Mouse (Mus musculus) forebrain, embryonic 14.5 days (tissue): Measurements from ENCODE around the gene Atp6v1g2. TPM values are rescaled to one million over a fixed set of nuclear protein-coding genes. Genes with fewer than 3 reads are reported as not detected.

Experiments
- ATAC-seq: fragments of 200-750 bp; cut with Nextera tagmentation; 2 replicates; pipeline ENCODE4 v1.8.0; 2017; ENCODE audit warnings: mild to moderate bottlenecking, moderate library complexity
- DNase-seq: peaks from one replicate; pipeline ENCODE4 v3.0.0-alpha.2; 2015; ENCODE audit warnings: low spot score
- H3K27ac ChIP-seq: fragments of 300-500 bp; sonication (generic); 2 replicates; pipeline ENCODE4 v1.5.1; 2014; ENCODE audit warnings: low read depth, mild to moderate bottlenecking, control low read depth, low read length, moderate library complexity
- H3K27me3 ChIP-seq: fragments of 300-500 bp; sonication (generic); replicated peaks from 2 replicates; pipeline ENCODE4 v1.6.1; 2014; ENCODE audit warnings: low read length, control low read depth, mixed read lengths; ENCODE audit not compliant: control insufficient read depth, insufficient read depth
- H3K36me3 ChIP-seq: fragments of 300-500 bp; sonication (generic); 2 replicates; pipeline ENCODE4 v1.6.1; 2014; ENCODE audit warnings: low read length, control low read depth; ENCODE audit not compliant: control insufficient read depth, insufficient read depth
- H3K4me1 ChIP-seq: fragments of 300-500 bp; sonication (generic); 2 replicates; pipeline ENCODE4 v1.6.1; 2014; ENCODE audit warnings: antibody characterized with exemption, low read length, control low read depth; ENCODE audit not compliant: control insufficient read depth, insufficient read depth
- H3K4me2 ChIP-seq: fragments of 300-500 bp; sonication (generic); 2 replicates; pipeline ENCODE4 v1.6.1; 2014; ENCODE audit warnings: mild to moderate bottlenecking, control low read depth, low read length
- H3K4me3 ChIP-seq: fragments of 300-500 bp; sonication (generic); 2 replicates; pipeline ENCODE4 v1.5.1; 2014; ENCODE audit warnings: low read depth, low read length, control low read depth
- H3K9ac ChIP-seq: fragments of 300-500 bp; sonication (generic); 2 replicates; pipeline ENCODE4 v1.6.1; 2014; ENCODE audit warnings: mild to moderate bottlenecking, low read length, control low read depth, moderate library complexity
- H3K9me3 ChIP-seq: fragments of 300-500 bp; sonication (generic); replicated peaks from 2 replicates; pipeline ENCODE4 v1.6.1; 2016; ENCODE audit warnings: low read length, control low read depth, mixed read lengths; ENCODE audit not compliant: control insufficient read depth
- WGBS: fragments of 180-500 bp; shearing (Covaris S2); extraction: QIAGEN DNeasy Blood & Tissue Kit; methylation state at CpG from one replicate; pipeline ENCODE4 v1.1.7; 2014; 5-methylcytosine and 5-hydroxymethylcytosine counted together
- polyA plus RNA-seq: library from polyadenylated mRNA; unstranded; fragments of >200 nt; fragmentation: Nextera tagmentation; extraction: Ambion mirVana; gene quantifications from 2 replicates; pipeline ENCODE4 v1.2.1, GENCODE M21; 2014

Gene Atp6v1g2
- polyA plus RNA-seq, 1 experiment from 2014 or later, result 44.0 TPM

DNA sequence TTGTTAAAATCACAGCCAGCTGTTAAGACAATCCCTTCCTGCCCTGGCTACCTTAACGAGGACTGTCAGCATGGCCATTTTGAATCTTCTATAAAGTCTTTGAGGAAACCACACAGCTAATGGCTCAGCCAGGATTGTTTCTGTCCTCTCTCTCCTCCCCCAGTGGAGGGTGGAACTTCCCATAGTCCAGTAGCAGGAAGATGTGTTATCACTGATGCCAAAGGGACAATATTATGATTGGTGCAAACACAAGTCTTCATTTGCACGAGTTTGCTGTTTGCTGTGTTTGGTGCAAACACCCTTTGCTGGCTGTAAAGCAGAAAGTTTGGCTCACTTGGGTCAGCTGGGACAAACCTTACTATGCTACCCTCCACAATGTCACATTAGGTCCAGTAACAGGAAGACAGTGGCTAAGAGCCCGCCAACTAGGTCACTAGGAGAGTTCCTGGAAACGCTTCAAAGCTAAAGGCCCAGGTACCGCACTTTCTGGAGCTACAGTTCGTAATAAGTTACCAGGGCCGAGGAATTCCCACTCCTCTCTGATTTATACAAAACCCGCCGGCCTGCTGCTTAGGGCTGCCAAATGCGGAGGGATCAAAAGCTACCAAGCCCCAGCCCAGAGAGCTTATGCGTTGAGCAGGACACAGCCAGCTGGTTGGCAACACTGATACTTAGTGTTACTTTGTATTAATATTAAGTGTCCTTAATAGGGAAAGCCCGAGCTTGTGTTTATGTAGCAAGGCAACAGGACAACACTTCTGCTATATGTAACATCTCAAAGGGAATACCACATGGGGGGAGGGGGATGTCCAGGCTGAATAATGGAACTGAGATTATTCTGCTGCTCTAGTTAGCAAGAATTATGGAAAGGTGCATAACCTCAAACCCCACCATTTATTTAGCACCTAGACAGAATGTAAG, 7.2 kb downstream of the Atp6v1g2 start:
- no peak for DNase-seq
- WGBS, result 26% methylated on average over 12 of the region's 12 CpGs

DNA sequence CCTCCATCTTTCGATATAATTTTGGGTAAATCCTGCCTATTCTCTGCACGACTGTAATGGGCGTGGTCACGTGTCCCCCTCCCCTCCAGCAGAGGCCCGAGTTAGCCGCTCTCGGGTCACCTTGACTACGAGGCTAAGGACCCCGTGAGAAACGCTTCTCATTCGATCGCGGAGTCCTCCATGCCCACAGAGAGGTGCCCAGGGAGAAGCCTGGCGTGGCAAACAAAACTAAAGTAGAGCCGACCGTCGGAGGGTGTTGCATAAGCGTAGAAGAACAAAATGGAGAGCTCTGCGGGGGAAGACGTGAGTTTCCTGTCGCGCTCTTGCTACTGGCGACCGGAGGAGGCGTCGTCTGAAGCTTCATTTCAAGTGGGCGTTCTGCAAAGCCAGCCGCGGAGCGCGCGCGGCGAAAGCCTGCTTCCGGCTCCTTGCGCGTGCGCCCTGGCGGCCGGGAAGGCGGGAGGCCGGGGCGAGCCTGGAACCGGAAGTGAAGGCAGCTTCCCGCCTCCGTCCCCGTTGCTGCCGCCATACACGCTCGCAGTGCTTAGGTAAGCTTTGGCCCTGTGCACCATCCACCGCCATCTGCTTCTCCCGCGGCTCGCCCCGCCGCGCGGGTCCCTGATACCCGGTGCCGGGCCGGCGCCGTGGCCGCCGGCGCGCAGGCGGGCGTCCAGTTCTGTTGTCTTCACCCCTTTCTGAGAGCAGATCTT, 8.0 kb downstream of the Atp6v1g2 start, which contains the start of gene Ddx39b:
TSS of gene Ddx39b (plus strand) at position 442 of the 710 bp plus-strand sequence.
- Histone ChIP-seq H3K27me3 (no peaks in the 10 kb centered on the region), H3K27ac (peak within 1 kb of the TSS; percentile 98), H3K4me1 (peaks cover 28% of the 10 kb centered on the region), H3K4me2 (peak within 1 kb of the TSS; percentile 84), H3K9me3 (no peaks in the 10 kb centered on the region), H3K9ac (peak within 1 kb of the TSS; percentile 100), H3K4me3 (peak within 1 kb of the TSS; percentile 100), H3K36me3 (peaks cover 36% of the 10 kb centered on the region)
- DNase-seq (peak; percentile 99), ATAC-seq (peak; percentile 91)
- WGBS, result under 1% methylated on average over 67 of the region's 69 CpGs

More for the DNA sequence above, 7.2 kb downstream of the Atp6v1g2 start:
- H3K4me2 ChIP-seq, result peak overlapping the region; percentile 84
- H3K27me3 ChIP-seq, result no peaks in the 10 kb centered on the region
- H3K27ac ChIP-seq, result peak overlapping the region; percentile 98
- H3K4me1 ChIP-seq, result peaks cover 28% of the 10 kb centered on the region
- H3K9ac ChIP-seq, result peak overlapping the region; percentile 100; the same call in 1 of the 2 replicates
- no peaks in the 10 kb centered on the region for H3K9me3 ChIP-seq
- ATAC-seq, result no peak
- peak overlapping the region; percentile 100 for H3K4me3 ChIP-seq
- H3K36me3 ChIP-seq, result peaks cover 28% of the 10 kb centered on the region

DNA sequence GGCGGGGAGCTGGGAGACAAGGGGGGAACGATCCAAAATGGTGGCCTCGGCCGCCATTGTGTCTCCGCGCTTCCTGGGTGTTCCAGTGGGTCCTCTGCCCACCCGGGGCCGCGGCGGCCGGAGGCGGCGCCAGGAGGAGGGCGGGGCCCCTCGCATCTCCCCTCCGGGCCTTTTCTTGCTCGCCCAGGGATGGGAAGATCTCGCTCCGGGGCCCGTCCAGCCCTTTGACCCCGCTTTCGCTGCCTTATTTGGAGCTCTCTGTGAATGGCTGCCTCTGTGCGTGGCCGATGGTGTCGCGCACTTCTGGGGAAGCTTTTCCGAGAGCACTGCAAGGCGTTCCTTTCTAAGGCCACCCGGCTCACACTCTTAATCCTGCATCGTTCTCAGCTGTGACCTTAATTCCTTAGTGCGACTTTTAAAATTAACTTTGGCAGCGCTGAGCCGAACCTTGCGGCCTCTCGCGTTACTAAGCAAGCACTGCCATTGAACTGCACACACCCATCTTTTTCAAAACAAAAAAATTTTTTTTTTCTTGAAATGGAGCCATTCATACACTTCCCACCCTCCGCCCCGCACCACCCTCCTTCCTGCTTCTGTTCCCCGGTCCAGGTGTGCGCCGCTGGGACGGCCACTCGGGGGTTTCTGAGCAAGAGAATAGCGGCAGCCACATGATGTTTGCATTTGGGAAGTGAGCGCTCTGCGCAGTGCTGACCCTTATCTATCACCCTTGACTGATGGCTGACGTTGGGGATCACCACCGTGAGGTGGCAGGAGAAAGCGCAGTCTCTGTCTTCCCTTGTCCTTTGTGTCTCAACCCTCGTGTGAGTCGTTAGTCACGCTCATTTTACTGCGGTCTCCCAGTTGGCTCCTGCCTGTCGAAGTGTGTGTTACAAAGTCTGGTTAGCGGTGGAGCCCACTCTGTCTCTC, 8.8 kb downstream of the Atp6v1g2 start:
- Histone ChIP-seq H3K9me3 (no peaks in the 10 kb centered on the region), H3K4me1 (peaks cover 28% of the 10 kb centered on the region), H3K9ac (peak overlapping the region; percentile 100), H3K4me3 (peak overlapping the region; percentile 100), H3K36me3 (peaks cover 44% of the 10 kb centered on the region), H3K27me3 (no peaks in the 10 kb centered on the region), H3K27ac (peak overlapping the region; percentile 98), H3K4me2 (peak overlapping the region; percentile 84)
- ATAC-seq (peak; percentile 28), DNase-seq (peak; percentile 72)
- WGBS, result under 1% methylated on average over 54 of the region's 55 CpGs

DNA sequence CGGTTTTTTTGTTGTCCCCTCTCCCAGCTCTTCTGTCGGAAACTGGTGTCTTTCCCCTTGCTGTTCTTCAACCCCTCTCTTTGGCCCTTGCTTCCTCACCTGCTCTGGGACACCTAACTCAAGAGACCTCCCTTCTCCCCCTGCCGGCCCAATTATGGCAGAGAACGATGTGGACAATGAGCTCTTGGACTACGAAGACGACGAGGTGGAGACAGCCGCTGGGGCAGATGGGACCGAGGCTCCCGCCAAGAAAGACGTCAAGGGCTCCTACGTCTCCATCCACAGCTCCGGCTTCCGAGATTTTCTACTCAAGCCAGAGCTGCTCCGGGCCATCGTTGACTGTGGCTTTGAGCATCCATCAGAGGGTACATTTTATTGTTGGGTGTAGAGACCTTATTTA, 9.6 kb downstream of the Atp6v1g2 start:
- WGBS, result 2% methylated on average over 16 of the region's 16 CpGs
- Histone ChIP-seq H3K36me3 (peaks cover 52% of the 10 kb centered on the region), H3K4me1 (peaks cover 28% of the 10 kb centered on the region), H3K27ac (peak overlapping the region; percentile 98), H3K27me3 (no peaks in the 10 kb centered on the region), H3K4me2 (peak overlapping the region; percentile 84), H3K9me3 (no peaks in the 10 kb centered on the region), H3K4me3 (peak overlapping the region; percentile 100), H3K9ac (peak overlapping the region; percentile 100)
- ATAC-seq, result no peak
- DNase-seq, result peak; percentile 80

DNA sequence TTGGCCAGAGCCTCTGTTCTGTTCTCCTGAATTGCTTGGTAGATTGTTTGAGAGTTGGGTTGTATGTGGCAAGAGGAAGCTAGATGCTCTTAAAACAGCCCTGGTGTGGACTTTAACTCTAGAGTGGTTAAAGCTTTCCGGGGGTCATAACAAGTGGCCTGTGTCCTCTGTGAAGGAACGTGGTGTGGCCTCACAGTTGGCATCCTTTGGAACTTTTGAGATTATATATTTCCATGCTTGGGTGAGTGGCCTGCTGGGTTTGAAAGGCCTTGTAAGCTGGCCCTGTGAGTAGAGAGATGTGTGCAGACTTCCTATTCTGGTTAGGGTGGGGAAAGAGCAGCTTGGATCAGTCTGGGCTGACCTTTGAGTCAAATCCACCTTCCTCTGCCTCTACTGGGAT, 11.5 kb downstream of the Atp6v1g2 start:
- WGBS, result 77% methylated on average over 2 of the region's 2 CpGs
- 0 out of 2 replicates have a peak overlapping the region, but pooled peaks have one; percentile 6 for H3K4me3 ChIP-seq

DNA sequence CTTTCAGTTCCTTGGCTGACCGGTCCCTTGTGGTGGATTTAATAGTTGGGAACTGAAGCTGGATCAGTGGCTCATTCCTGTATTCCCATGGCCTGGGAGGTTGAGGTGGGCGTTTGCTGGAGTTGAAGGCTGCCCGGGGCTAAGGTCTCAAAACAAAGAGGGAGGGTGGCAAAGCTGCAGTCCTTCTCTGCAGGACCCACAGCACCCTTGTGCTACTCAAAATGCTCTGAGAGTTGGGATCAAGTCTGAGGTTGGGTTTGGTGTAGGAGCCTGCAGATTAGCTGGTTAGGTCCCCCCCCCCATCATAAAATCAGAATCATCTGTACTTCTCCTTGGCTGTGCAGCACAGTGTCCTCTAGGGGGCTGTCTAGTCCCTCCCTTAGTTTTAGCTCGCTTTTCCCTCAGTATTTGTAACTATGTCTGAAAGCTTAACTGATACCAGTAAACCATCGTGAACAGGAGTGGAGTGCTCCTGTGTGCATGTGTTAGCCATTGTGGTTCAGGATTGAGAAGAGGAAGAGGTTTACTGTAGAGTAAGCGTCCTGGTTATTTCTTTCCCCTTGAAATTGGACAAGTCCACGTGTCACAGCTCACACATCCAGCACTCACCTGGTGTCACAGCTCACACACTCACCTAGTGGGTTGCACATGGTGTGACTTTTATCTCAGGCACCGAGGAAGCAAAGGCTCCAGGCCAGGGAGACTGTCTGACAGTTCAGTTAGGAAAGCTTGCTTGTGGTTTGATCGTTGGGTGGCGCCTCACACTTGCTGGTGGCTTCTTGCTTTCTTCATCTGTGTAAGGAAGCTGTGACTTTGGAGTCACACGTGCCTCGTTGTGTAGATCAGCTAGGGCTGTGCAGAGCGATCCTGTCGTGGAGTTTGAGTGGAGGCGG, 12.5 kb downstream of the Atp6v1g2 start:
- WGBS, result 80% methylated on average over 15 of the region's 15 CpGs
- Histone ChIP-seq H3K27me3 (no peaks in the 10 kb centered on the region), H3K4me2 (peak overlapping the region; percentile 84; the same call in 1 of the 2 replicates), H3K4me1 (peaks cover 23% of the 10 kb centered on the region), H3K4me3 (no peak overlapping the region), H3K27ac (no peak overlapping the region), H3K9ac (peak overlapping the region; percentile 32; the same call in 1 of the 2 replicates), H3K9me3 (no peaks in the 10 kb centered on the region), H3K36me3 (peaks cover 81% of the 10 kb centered on the region)
- ATAC-seq (no peak), DNase-seq (peak; percentile 59)

More for the DNA sequence above, 11.5 kb downstream of the Atp6v1g2 start:
- no peak for DNase-seq
- Histone ChIP-seq H3K27me3 (no peaks in the 10 kb centered on the region), H3K4me1 (peaks cover 28% of the 10 kb centered on the region), H3K36me3 (peaks cover 71% of the 10 kb centered on the region), H3K27ac (no peak overlapping the region), H3K9me3 (no peaks in the 10 kb centered on the region), H3K4me2 (peak overlapping the region; percentile 84), H3K9ac (peak overlapping the region; percentile 100)
- no peak for ATAC-seq

DNA sequence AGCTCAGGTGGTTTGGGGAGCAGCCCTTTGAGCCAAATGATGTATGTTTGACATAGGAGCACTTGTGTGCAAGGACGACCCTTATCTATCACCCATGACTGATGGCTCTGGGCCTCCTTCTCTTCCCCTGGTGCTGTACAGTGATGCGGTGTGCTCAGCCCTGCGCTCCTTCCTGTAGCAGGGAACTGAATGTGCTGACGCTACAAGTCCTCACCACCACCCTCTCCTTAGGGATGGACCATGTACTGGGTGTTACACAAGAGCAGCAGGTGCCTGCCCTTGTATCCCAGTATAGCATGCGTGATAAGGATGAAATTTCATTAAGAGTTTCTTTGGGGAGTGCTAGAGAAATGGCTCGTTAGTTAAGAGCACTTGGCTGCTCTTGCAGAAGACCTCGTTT, 13.7 kb downstream of the Atp6v1g2 start:
- H3K36me3 ChIP-seq, result peaks cover 93% of the 10 kb centered on the region
- WGBS, result 78% methylated on average over 7 of the region's 7 CpGs
- peaks cover 23% of the 10 kb centered on the region for H3K4me1 ChIP-seq
- no peak overlapping the region for H3K4me3 ChIP-seq
- H3K9me3 ChIP-seq, result no peaks in the 10 kb centered on the region
- no peak for ATAC-seq
- H3K27me3 ChIP-seq, result no peaks in the 10 kb centered on the region
- H3K4me2 ChIP-seq, result no peak overlapping the region
- DNase-seq, result no peak
- no peak overlapping the region for H3K9ac ChIP-seq
- no peak overlapping the region for H3K27ac ChIP-seq
